Mouse (Mus musculus): Measurements from ENCODE around the gene Cdcp2. TPM values are rescaled to one million over a fixed set of nuclear protein-coding genes. Genes with fewer than 3 reads are reported as not detected.

Gene Cdcp2
- total and polyA plus RNA-seq, 3 experiments: 6.9 to 16.9 (median 13.4) TPM

- in situ Hi-C loops (cut with MboI; ENCODE audit: low pct_ligation_motif_present, low pct_unique_long_range_greater_than_20kb, low sequenced_read_pairs) (no loop called here), dilution Hi-C loops (cut with MboI; ENCODE audit: extremely low pct_ligation_motif_present, extremely low pct_unique_long_range_greater_than_20kb, low sequenced_read_pairs) (no loop called here)
- Histone ChIP-seq H3K36me3 (replicated peaks in 1 of 2; ENCODE audit: control insufficient read depth in 1 of 2, insufficient read depth in 1 of 2, low read length in 1 of 2) (peaks cover 0 to 13% of the 10 kb centered on the region in 2 experiments), H3K27ac (ENCODE audit: insufficient read depth, low read depth) (no peak overlapping the region), H3K4me1 (ENCODE audit: control insufficient read depth in 1 of 2, insufficient read depth in 2 of 2) (peaks cover 0 to 14% of the 10 kb centered on the region in 2 experiments; a peak in 2 of 4 replicates), H3K9me3 (replicated peaks; ENCODE audit: low read length) (no peaks in the 10 kb centered on the region), H3K4me3 (replicated peaks in 1 of 3; ENCODE audit: low read depth in 2 of 3, low read length in 2 of 3, poor library complexity in 1 of 3) (no peak overlapping the region), H3K79me2 (replicated peaks; ENCODE audit: control insufficient read depth, extremely low read depth, insufficient read depth, poor library complexity, severe bottlenecking) (no peaks in the 10 kb centered on the region), H3K9ac (ENCODE audit: insufficient read depth, low read depth) (no peak overlapping the region), H3K27me3 (replicated peaks) (no peaks in the 10 kb centered on the region), H3K4me2 (ENCODE audit: insufficient read depth, low read depth, poor library complexity, severe bottlenecking) (no peak overlapping the region)
- TF ChIP-seq MAFK (IDR thresholded peaks at IDR 0.05; ENCODE audit: insufficient replicate concordance, low read length) (no peak), NELFE (IDR thresholded peaks at IDR 0.05; ENCODE audit: low read depth, low read length) (no peak), KAT2A (IDR thresholded peaks at IDR 0.05; ENCODE audit: insufficient replicate concordance, low read length) (no peak), MXI1 (IDR thresholded peaks at IDR 0.05; ENCODE audit: low read depth, low read length) (no peak), ZC3H11A (IDR thresholded peaks at IDR 0.05; ENCODE audit: low read depth, low read length) (no peak), USF1 (IDR thresholded peaks at IDR 0.05; ENCODE audit: low read depth, low read length) (no peak), CTCF (conservative IDR thresholded peaks at IDR 0.05 in 1 of 2, IDR thresholded peaks at IDR 0.05 in 1 of 2; ENCODE audit: low read depth in 2 of 2, low read length in 2 of 2) (no peak), POLR2AphosphoS2 (IDR thresholded peaks at IDR 0.05; ENCODE audit: low read depth, low read length) (no peak), IRF4 (IDR thresholded peaks at IDR 0.05; ENCODE audit: low read depth, low read length) (no peak), TCF12 (IDR thresholded peaks at IDR 0.05; ENCODE audit: low read depth, low read length) (no peak), ZNF384 (IDR thresholded peaks at IDR 0.05; ENCODE audit: low read depth, low read length) (no peak), SMC3 (IDR thresholded peaks at IDR 0.05; ENCODE audit: low read depth, low read length) (no peak), NRF1 (IDR thresholded peaks at IDR 0.05; ENCODE audit: low read depth, low read length) (no peak), HCFC1 (IDR thresholded peaks at IDR 0.05; ENCODE audit: low read depth, low read length) (no peak), MEF2A (IDR thresholded peaks at IDR 0.05; ENCODE audit: borderline replicate concordance, low read depth, low read length) (no peak)
- DNase-seq (ENCODE audit: extremely low read depth): no peak
These were observed 17.6 kb downstream of the Cdcp2 start for GRCm38 (mm10) chr4:107114278-107114677.

- in situ Hi-C loops (cut with MboI; ENCODE audit: low pct_ligation_motif_present, low pct_unique_long_range_greater_than_20kb, low sequenced_read_pairs): no loop called here
- dilution Hi-C loops (cut with MboI; ENCODE audit: extremely low pct_ligation_motif_present, extremely low pct_unique_long_range_greater_than_20kb, low sequenced_read_pairs): no loop called here
- no peak for TF ChIP-seq EP300 (IDR thresholded peaks at IDR 0.05; ENCODE audit: low read length)
- TF ChIP-seq RAD21 (IDR thresholded peaks at IDR 0.05; ENCODE audit: low read depth, low read length): no peak
- no peak for TF ChIP-seq SIN3A (IDR thresholded peaks at IDR 0.05; ENCODE audit: low read length)
- TF ChIP-seq CTCF (conservative IDR thresholded peaks at IDR 0.05 in 1 of 2, IDR thresholded peaks at IDR 0.05 in 1 of 2; ENCODE audit: low read depth in 2 of 2, low read length in 2 of 2): no peak
- no peak for TF ChIP-seq MAFK (IDR thresholded peaks at IDR 0.05; ENCODE audit: insufficient replicate concordance, low read length)
- TF ChIP-seq MYC (IDR thresholded peaks at IDR 0.05; ENCODE audit: low read depth, low read length): no peak
- no peak for TF ChIP-seq MXI1 (IDR thresholded peaks at IDR 0.05; ENCODE audit: low read depth, low read length)
- TF ChIP-seq IRF4 (IDR thresholded peaks at IDR 0.05; ENCODE audit: low read depth, low read length): no peak
- no peak for TF ChIP-seq ZNF384 (IDR thresholded peaks at IDR 0.05; ENCODE audit: low read depth, low read length)
- Histone ChIP-seq H3K4me3 (replicated peaks in 1 of 3; ENCODE audit: low read depth in 2 of 3, low read length in 2 of 3, poor library complexity in 1 of 3) (no peak overlapping the region), H3K9ac (ENCODE audit: insufficient read depth, low read depth) (no peak overlapping the region), H3K9me3 (replicated peaks; ENCODE audit: low read length) (no peaks in the 10 kb centered on the region), H3K79me2 (replicated peaks; ENCODE audit: control insufficient read depth, extremely low read depth, insufficient read depth, poor library complexity, severe bottlenecking) (no peaks in the 10 kb centered on the region), H3K36me3 (replicated peaks in 1 of 2; ENCODE audit: control insufficient read depth in 1 of 2, insufficient read depth in 1 of 2, low read length in 1 of 2) (peaks cover 0 to 4% of the 10 kb centered on the region in 2 experiments), H3K4me2 (ENCODE audit: insufficient read depth, low read depth, poor library complexity, severe bottlenecking) (no peak overlapping the region), H3K27me3 (replicated peaks) (no peaks in the 10 kb centered on the region), H3K4me1 (ENCODE audit: control insufficient read depth in 1 of 2, insufficient read depth in 2 of 2) (peaks cover 0 to 16% of the 10 kb centered on the region in 2 experiments; a peak in 2 of 4 replicates), H3K27ac (ENCODE audit: insufficient read depth, low read depth) (no peak overlapping the region)
- DNase-seq (ENCODE audit: extremely low read depth): no peak
These were observed 21.2 kb downstream of the Cdcp2 start for GRCm38 (mm10) chr4:107117741-107118385.
